Mouse (Mus musculus): ENCODE measurements around the gene Tspan32.

DNA sequence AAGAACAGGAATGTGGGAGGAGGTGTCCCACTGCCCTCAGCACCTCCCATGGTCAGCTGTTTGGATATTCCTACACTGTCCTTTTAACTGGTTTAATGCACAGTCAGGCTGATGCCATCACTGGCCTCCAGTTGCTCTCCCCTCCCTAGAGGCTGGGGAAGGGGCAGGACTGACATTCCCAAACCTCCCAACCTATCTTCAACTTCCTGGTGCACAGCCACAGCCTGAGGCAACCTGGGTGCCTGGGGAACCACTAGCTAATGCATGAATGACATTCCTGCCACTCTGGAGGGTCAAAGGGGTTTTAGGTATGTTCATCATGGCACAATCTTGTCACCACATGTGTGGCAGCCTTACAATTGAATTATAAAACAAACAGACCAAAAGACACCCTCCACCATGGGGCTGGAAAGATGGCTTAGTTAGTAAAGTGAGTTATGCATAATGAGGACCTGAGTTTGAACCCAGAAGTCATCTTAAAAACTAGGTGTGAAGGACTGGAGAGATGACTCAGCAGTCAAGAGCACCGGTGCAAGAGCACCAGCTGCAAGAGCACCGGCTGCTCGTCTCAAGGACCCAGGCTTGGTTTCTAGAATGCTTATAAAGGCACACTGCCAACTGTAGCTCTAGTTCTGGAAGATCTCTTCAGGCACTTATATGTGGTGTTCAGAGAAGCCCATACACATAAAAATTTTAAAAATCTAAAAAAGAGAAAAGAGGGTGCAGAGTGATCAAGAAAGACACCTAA is 7.3 kb upstream of the Tspan32 start:
- TF ChIP-seq E2F4 (IDR thresholded peaks at IDR 0.05; ENCODE audit: insufficient read depth) (no peak), POLR2A (IDR thresholded peaks at IDR 0.05; ENCODE audit: insufficient read length, low read depth) (no peak), MAX (IDR thresholded peaks at IDR 0.05; ENCODE audit: low read depth) (no peak), MYOD1 (IDR thresholded peaks at IDR 0.05; ENCODE audit: control insufficient read depth in 1 of 3, insufficient read length in 2 of 3, low read depth in 2 of 3) (no peak)
